Mouse (Mus musculus): ENCODE measurements around the gene Ifitm2. TPM values are rescaled to one million over a fixed set of nuclear protein-coding genes. Genes with fewer than 3 reads are reported as not detected.
A peak's percentile ranks its signal among the peaks of the same experiment; 100 is the strongest.

The Ifitm2 gene
- polyA plus RNA-seq, 1 experiment, result 147 TPM

- WGBS, result 74% methylated on average over 7 of the region's 7 CpGs
- Histone ChIP-seq H3K27ac (ENCODE audit: control insufficient read depth, insufficient read depth, low read depth, low read length, poor library complexity) (no peak overlapping the region), H3K4me1 (ENCODE audit: control insufficient read depth, insufficient read depth, low read length) (peaks cover 5% of the 10 kb centered on the region), H3K4me3 (replicated peaks; ENCODE audit: control insufficient read depth, low read depth, low read length) (no peak overlapping the region)
- TF ChIP-seq POLR2A (IDR thresholded peaks at IDR 0.05; ENCODE audit: borderline replicate concordance, control insufficient read depth, low read depth, low read length) (no peak), CTCF (IDR thresholded peaks at IDR 0.05; ENCODE audit: control insufficient read depth, insufficient read depth, low read length) (no peak)
Measured at GRCm38 (mm10) chr7:140952441-140952840, 3.3 kb downstream of the Ifitm2 start.

GRCm38 (mm10) chr7:140951765-140952164, 4.0 kb downstream of the Ifitm2 start:
- 75% methylated on average over 6 of the region's 6 CpGs for WGBS
- no peak overlapping the region for H3K27ac ChIP-seq (ENCODE audit: control insufficient read depth, insufficient read depth, low read depth, low read length, poor library complexity)
- peaks cover 7% of the 10 kb centered on the region for H3K4me1 ChIP-seq (ENCODE audit: control insufficient read depth, insufficient read depth, low read length)
- H3K4me3 ChIP-seq (replicated peaks; ENCODE audit: control insufficient read depth, low read depth, low read length), result no peak overlapping the region
- TF ChIP-seq POLR2A (IDR thresholded peaks at IDR 0.05; ENCODE audit: borderline replicate concordance, control insufficient read depth, low read depth, low read length), result no peak
- no peak for TF ChIP-seq CTCF (IDR thresholded peaks at IDR 0.05; ENCODE audit: control insufficient read depth, insufficient read depth, low read length)

- H3K4me1 ChIP-seq (ENCODE audit: control insufficient read depth, insufficient read depth, low read length), result peaks cover 6% of the 10 kb centered on the region; the same call in 1 of the 2 replicates
- TF ChIP-seq POLR2A (IDR thresholded peaks at IDR 0.05; ENCODE audit: borderline replicate concordance, control insufficient read depth, low read depth, low read length), result no peak
- TF ChIP-seq CTCF (IDR thresholded peaks at IDR 0.05; ENCODE audit: control insufficient read depth, insufficient read depth, low read length), result no peak
- no peak overlapping the region for H3K4me3 ChIP-seq (replicated peaks; ENCODE audit: control insufficient read depth, low read depth, low read length)
- H3K27ac ChIP-seq (ENCODE audit: control insufficient read depth, insufficient read depth, low read depth, low read length, poor library complexity), result no peak overlapping the region
- 87% methylated on average over 8 of the region's 8 CpGs for WGBS
Measured at GRCm38 (mm10) chr7:140951051-140951450, 4.7 kb downstream of the Ifitm2 start.

GRCm38 (mm10) chr7:140949824-140950530, 5.8 kb downstream of the Ifitm2 start, which contains the start of gene Ifitm5:
Gene Ifitm5, minus strand, starts transcription at chr7:140950291.
- 82% methylated on average over 16 of the region's 16 CpGs for WGBS
- H3K27ac ChIP-seq (ENCODE audit: control insufficient read depth, insufficient read depth, low read depth, low read length, poor library complexity), result no peak within 1 kb of the TSS

GRCm38 (mm10) chr7:140949255-140949654, 6.5 kb downstream of the Ifitm2 start:
- peaks cover 6% of the 10 kb centered on the region; the same call in 1 of the 2 replicates for H3K4me1 ChIP-seq (ENCODE audit: control insufficient read depth, insufficient read depth, low read length)
- WGBS, result 76% methylated on average over 6 of the region's 6 CpGs
- TF ChIP-seq CTCF (IDR thresholded peaks at IDR 0.05; ENCODE audit: control insufficient read depth, insufficient read depth, low read length), result no peak
- TF ChIP-seq POLR2A (IDR thresholded peaks at IDR 0.05; ENCODE audit: borderline replicate concordance, control insufficient read depth, low read depth, low read length), result no peak
- H3K4me3 ChIP-seq (replicated peaks; ENCODE audit: control insufficient read depth, low read depth, low read length), result no peak overlapping the region
- no peak overlapping the region for H3K27ac ChIP-seq (ENCODE audit: control insufficient read depth, insufficient read depth, low read depth, low read length, poor library complexity)

More at GRCm38 (mm10) chr7:140949824-140950530, 5.8 kb downstream of the Ifitm2 start, which contains the start of gene Ifitm5:
- no peak within 1 kb of the TSS for H3K4me3 ChIP-seq (replicated peaks; ENCODE audit: control insufficient read depth, low read depth, low read length)
- TF ChIP-seq CTCF (IDR thresholded peaks at IDR 0.05; ENCODE audit: control insufficient read depth, insufficient read depth, low read length) (no peak), POLR2A (IDR thresholded peaks at IDR 0.05; ENCODE audit: borderline replicate concordance, control insufficient read depth, low read depth, low read length) (no peak)
- H3K4me1 ChIP-seq (ENCODE audit: control insufficient read depth, insufficient read depth, low read length), result peaks cover 6% of the 10 kb centered on the region; the same call in 1 of the 2 replicates

GRCm38 (mm10) chr7:140948161-140948560, 7.6 kb downstream of the Ifitm2 start:
- peaks cover 4% of the 10 kb centered on the region; the same call in 1 of the 2 replicates for H3K4me1 ChIP-seq (ENCODE audit: control insufficient read depth, insufficient read depth, low read length)
- H3K27ac ChIP-seq (ENCODE audit: control insufficient read depth, insufficient read depth, low read depth, low read length, poor library complexity), result no peak overlapping the region
- H3K4me3 ChIP-seq (replicated peaks; ENCODE audit: control insufficient read depth, low read depth, low read length), result no peak overlapping the region
- no peak for TF ChIP-seq CTCF (IDR thresholded peaks at IDR 0.05; ENCODE audit: control insufficient read depth, insufficient read depth, low read length)
- no peak for TF ChIP-seq POLR2A (IDR thresholded peaks at IDR 0.05; ENCODE audit: borderline replicate concordance, control insufficient read depth, low read depth, low read length)
- 79% methylated on average over 8 of the region's 8 CpGs for WGBS

- H3K4me1 ChIP-seq (ENCODE audit: control insufficient read depth, insufficient read depth, low read length), result peaks cover 5% of the 10 kb centered on the region; the same call in 1 of the 2 replicates
- peak overlapping the region; percentile 3; the same call in 1 of the 2 replicates for H3K27ac ChIP-seq (ENCODE audit: control insufficient read depth, insufficient read depth, low read depth, low read length, poor library complexity)
- TF ChIP-seq CTCF (IDR thresholded peaks at IDR 0.05; ENCODE audit: control insufficient read depth, insufficient read depth, low read length), result no peak
- no peak for TF ChIP-seq POLR2A (IDR thresholded peaks at IDR 0.05; ENCODE audit: borderline replicate concordance, control insufficient read depth, low read depth, low read length)
Measured at GRCm38 (mm10) chr7:140946980-140947379, 8.8 kb downstream of the Ifitm2 start.

GRCm38 (mm10) chr7:140946311-140946710, 9.5 kb downstream of the Ifitm2 start:
- Histone ChIP-seq H3K27ac (ENCODE audit: control insufficient read depth, insufficient read depth, low read depth, low read length, poor library complexity) (no peak overlapping the region), H3K4me1 (ENCODE audit: control insufficient read depth, insufficient read depth, low read length) (peaks cover 5% of the 10 kb centered on the region; the same call in 1 of the 2 replicates)
- WGBS, result 86% methylated on average over 10 of the region's 10 CpGs

More at GRCm38 (mm10) chr7:140946980-140947379, 8.8 kb downstream of the Ifitm2 start:
- no peak overlapping the region for H3K4me3 ChIP-seq (replicated peaks; ENCODE audit: control insufficient read depth, low read depth, low read length)
- 14% methylated on average over 7 of the region's 7 CpGs for WGBS

More at GRCm38 (mm10) chr7:140946311-140946710, 9.5 kb downstream of the Ifitm2 start:
- no peak overlapping the region for H3K4me3 ChIP-seq (replicated peaks; ENCODE audit: control insufficient read depth, low read depth, low read length)
- TF ChIP-seq CTCF (IDR thresholded peaks at IDR 0.05; ENCODE audit: control insufficient read depth, insufficient read depth, low read length) (no peak), POLR2A (IDR thresholded peaks at IDR 0.05; ENCODE audit: borderline replicate concordance, control insufficient read depth, low read depth, low read length) (no peak)
